Mouse (Mus musculus) urinary bladder, adult 18-20 months (tissue): ENCODE measurements around the gene Vmn1r77.
"Not testable (repeated sequence)": the region's sequence is repeated elsewhere in the genome, so short reads cannot be mapped to it uniquely, and the experiment has no call there.

Experiments
- DNase-seq, 2 experiments: peaks; one replicate each; pipeline ENCODE4 v3.0.0; 2022; ENCODE audit warnings: low spot score in 2 of 2, mixed read lengths in 2 of 2

Vmn1r77 gene

GRCm38 (mm10) chr7:12036452-12036851 is at the start of gene Vmn1r77:
Gene Vmn1r77, plus strand, starts transcription at chr7:12036752.
- not testable (repeated sequence) for DNase-seq

- not testable (repeated sequence) for DNase-seq
Measured at GRCm38 (mm10) chr7:12011491-12011890, 25.1 kb upstream of the Vmn1r77 start.

- DNase-seq, result not testable (repeated sequence)
Measured at GRCm38 (mm10) chr7:12012392-12012791, 24.2 kb upstream of the Vmn1r77 start.

DNA sequence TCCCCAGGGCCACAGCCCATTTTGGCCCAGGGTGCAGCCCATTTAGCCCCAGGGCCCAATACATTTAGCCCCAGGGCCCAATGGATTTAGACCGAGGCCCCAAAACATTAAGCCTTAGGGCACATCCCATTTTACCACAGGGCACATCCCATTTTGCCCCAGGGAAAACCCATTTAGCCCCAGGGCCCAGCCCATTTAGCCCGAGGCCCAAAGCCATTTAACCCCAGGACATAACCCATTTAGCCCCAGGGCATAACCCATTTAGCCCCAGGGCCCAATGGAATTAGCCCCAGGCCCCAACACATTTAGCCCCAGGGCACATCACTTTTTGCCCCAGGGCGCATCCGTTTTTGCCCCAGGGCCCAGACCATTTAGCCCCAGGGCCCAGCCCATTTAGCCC is 23.4 kb upstream of the Vmn1r77 start:
- DNase-seq, result no peak

DNA sequence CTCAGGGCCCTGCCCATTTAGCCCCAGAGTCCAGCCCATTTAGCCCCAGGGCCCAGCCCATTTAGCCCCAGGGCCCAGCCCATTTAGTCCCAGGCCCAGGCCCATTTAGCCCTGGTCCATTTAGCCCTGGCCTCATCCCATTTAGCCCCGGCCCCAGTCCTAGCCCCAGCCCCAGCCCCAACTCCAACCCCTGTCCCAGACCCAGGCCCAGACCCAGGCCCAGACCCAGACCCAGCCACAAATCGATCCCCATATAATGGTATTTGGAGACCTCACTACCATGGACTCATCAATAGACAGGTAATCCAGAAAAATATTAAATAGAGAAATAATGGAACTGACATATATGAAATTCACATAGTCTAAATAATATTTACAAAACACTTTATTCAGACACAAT is 18.7 kb upstream of the Vmn1r77 start:
- DNase-seq, result not testable (repeated sequence)

DNA sequence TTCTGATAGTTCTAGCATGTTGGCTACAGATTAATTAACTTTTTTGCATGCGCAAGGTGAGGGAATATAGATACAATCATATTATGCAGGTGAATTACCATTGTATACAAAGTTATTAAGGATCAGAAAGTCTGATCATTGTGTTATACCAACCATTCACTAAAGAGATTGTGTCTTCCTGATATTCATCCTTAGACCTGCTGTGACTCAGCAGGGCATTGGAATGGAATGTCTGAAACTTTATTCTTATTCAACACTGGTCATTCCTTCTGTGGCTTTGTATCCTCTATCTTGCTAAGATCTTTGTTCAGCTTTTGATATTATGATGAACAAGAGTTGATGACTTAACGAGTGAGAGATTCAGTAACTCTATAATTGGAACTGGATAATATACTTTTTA is 4.1 kb downstream of the Vmn1r77 start:
- DNase-seq, result no peak
